Mouse (Mus musculus) cerebellum, adult 2 months (tissue): Measurements from ENCODE around the gene Coro1c. TPM values are rescaled to one million over a fixed set of nuclear protein-coding genes. Genes with fewer than 3 reads are reported as not detected.

Experiments used
- DNase-seq, 2 experiments: peaks; one replicate each; pipeline ENCODE4 v3.0.0; 2021
- H3K27ac ChIP-seq: fragments of 200-500 bp; 2 replicates; pipeline ENCODE4 v1.5.1; 2012; ENCODE audit warnings: low read length, control low read depth, inconsistent platforms; ENCODE audit not compliant: insufficient read depth
- H3K27me3 ChIP-seq: fragments of 200-500 bp; 2 replicates; pipeline ENCODE4 v1.6.1; 2012; ENCODE audit warnings: inconsistent platforms, mild to moderate bottlenecking, low read length, moderate library complexity; ENCODE audit not compliant: control insufficient read depth, insufficient read depth
- H3K4me1 ChIP-seq: fragments of 200-500 bp; 2 replicates; pipeline ENCODE4 v1.6.1; 2011; ENCODE audit warnings: low read length; ENCODE audit not compliant: control insufficient read depth, insufficient read depth
- H3K4me3 ChIP-seq: fragments of 200-500 bp; replicated peaks from 2 replicates; pipeline ENCODE3; 2011; ENCODE audit warnings: mild to moderate bottlenecking, low read depth, low read length, control low read depth; ENCODE audit not compliant: insufficient read depth
- CTCF ChIP-seq: fragments of 200-500 bp; IDR thresholded peaks from 2 replicates; pipeline ENCODE4 v1.5.1; 2011; ENCODE audit warnings: low read depth, mild to moderate bottlenecking, control low read depth, low read length, moderate library complexity, borderline replicate concordance; ENCODE audit not compliant: insufficient read depth
- POLR2A ChIP-seq: fragments of 200-500 bp; IDR thresholded peaks from 2 replicates; pipeline ENCODE4 v1.6.1; 2011; ENCODE audit warnings: low read length, control low read depth, borderline replicate concordance; ENCODE audit not compliant: insufficient read depth
- WGBS: fragments of 180-500 bp; shearing (Covaris S2); methylation state at CpG from one replicate; pipeline ENCODE4 v1.1.7; 2018; 5-methylcytosine and 5-hydroxymethylcytosine counted together
- polyA plus RNA-seq: library from polyadenylated mRNA; depleted of rRNA; stranded (reverse); fragments of >200 nt; gene quantifications from 2 replicates; pipeline ENCODE4 v1.2.3, GENCODE M21; 2012

Gene Coro1c
- polyA plus RNA-seq, 1 experiment, result 90.2 TPM

DNA sequence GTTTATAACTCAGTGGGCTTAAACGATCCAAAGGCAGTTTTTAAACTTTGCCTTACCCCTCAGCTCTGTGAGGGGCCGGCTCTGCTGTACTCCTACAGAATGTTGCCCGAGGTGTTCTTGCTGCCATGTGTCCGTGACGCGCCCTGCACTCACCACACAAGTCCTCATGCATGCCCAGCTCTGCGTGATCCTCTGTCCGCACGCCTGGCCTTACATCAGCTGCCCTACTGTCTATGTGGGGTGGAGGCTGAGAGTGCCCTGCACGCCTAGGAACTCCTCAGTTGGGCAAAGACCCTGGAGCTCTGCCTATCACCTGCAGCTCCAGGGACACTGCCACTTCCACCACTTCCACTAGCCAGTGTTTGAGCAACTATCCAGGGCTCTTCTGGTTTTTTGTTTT lies 50.0 kb downstream of the Coro1c start:
- H3K27me3 ChIP-seq, result no peaks in the 10 kb centered on the region
- H3K27ac ChIP-seq, result no peak overlapping the region
- no peak overlapping the region for H3K4me3 ChIP-seq
- peaks cover 26% of the 10 kb centered on the region for H3K4me1 ChIP-seq
- 69% methylated on average over 10 of the region's 10 CpGs for WGBS
- no peak for TF ChIP-seq POLR2A
- no peak for TF ChIP-seq CTCF
- no peak for DNase-seq

- TF ChIP-seq POLR2A (no peak), CTCF (no peak)
- Histone ChIP-seq H3K4me1 (peaks cover 18% of the 10 kb centered on the region), H3K4me3 (no peak overlapping the region), H3K27me3 (no peaks in the 10 kb centered on the region), H3K27ac (no peak overlapping the region)
- DNase-seq, result no peak
- 52% methylated on average over 8 of the region's 8 CpGs for WGBS
Observed at GRCm38 (mm10) chr5:113857631-113858030, 50.9 kb downstream of the Coro1c start.

DNA sequence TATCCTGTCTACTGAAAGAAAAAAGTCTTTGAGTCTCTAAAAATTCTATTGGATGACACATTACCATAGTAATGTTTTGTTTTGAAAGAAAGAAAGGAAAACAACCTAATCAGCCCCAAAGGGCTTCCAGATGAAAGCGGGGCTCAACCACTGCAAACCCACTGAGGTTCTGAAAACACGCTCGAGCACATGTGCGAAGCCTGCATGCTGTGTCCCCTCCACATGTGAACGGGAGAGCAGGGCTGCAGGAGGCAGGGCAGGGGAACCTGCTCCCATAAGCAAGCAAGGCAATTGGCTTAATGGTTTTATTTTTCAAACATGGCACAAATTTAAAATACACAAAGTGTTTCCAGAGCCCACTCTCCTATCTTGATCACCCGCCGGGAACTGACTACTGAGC lies 51.9 kb downstream of the Coro1c start:
- Histone ChIP-seq H3K4me1 (peaks cover 12% of the 10 kb centered on the region), H3K4me3 (no peak overlapping the region), H3K27me3 (no peaks in the 10 kb centered on the region), H3K27ac (no peak overlapping the region)
- no peak for TF ChIP-seq POLR2A
- TF ChIP-seq CTCF, result no peak
- WGBS, result 90% methylated on average over 7 of the region's 7 CpGs
- DNase-seq, result no peak

DNA sequence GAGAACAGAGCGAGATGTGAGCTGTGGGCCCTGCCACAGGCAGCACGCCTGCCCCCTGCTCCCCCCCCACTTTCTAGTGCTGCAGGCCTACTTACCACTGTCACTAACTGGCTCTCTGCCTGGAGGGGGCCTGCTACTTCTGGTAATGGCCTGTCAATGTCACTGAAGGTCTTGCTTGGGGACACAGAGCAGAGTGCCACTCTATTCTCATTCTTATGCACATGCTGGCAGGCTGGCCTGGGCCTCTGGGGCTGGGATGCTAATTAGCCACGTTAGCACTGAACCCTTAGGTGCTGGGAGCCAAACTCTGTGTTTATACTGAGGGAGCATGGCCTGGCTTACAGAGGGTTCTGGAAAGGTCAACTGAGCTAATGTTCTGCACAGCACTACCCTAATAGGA lies 52.9 kb downstream of the Coro1c start:
- Histone ChIP-seq H3K4me3 (no peak overlapping the region), H3K27ac (peak overlapping the region; percentile 0; the same call in 1 of the 2 replicates), H3K27me3 (no peaks in the 10 kb centered on the region), H3K4me1 (peaks cover 9% of the 10 kb centered on the region)
- no peak for DNase-seq
- no peak for TF ChIP-seq CTCF
- TF ChIP-seq POLR2A, result no peak
- WGBS, result 57% methylated on average over 3 of the region's 3 CpGs

DNA sequence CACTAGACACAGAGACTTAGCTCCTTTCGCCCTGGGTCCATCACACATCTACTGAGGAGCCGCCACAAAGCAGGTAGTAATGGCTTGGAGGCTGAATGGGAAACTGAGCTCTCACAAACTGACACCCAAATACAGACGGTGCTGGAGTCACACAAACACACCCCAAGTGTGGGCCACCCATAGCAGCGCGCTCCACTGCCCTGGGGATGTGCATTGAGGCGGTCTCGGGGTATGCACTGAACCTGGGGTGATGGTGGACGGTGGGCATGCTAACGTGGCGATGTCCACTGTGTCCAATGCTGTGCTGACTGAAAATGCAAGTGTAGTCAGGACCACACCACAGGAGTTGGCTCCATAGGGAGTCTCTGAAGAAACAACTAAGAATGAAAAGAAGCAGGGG lies 53.4 kb downstream of the Coro1c start:
- H3K27me3 ChIP-seq, result no peaks in the 10 kb centered on the region
- TF ChIP-seq POLR2A, result no peak
- TF ChIP-seq CTCF, result no peak
- DNase-seq, result no peak
- H3K4me1 ChIP-seq, result peaks cover 9% of the 10 kb centered on the region
- 88% methylated on average over 10 of the region's 10 CpGs for WGBS
- no peak overlapping the region for H3K4me3 ChIP-seq
- no peak overlapping the region for H3K27ac ChIP-seq

GRCm38 (mm10) chr5:113854494-113854893 lies 54.1 kb downstream of the Coro1c start:
- TF ChIP-seq POLR2A, result no peak
- TF ChIP-seq CTCF, result peak; percentile 99
- Histone ChIP-seq H3K27me3 (no peaks in the 10 kb centered on the region), H3K4me1 (peaks cover 9% of the 10 kb centered on the region), H3K4me3 (no peak overlapping the region), H3K27ac (no peak overlapping the region)
- DNase-seq, result peak; percentile 82 to 91
- WGBS, result 24% methylated on average over 14 of the region's 14 CpGs

DNA sequence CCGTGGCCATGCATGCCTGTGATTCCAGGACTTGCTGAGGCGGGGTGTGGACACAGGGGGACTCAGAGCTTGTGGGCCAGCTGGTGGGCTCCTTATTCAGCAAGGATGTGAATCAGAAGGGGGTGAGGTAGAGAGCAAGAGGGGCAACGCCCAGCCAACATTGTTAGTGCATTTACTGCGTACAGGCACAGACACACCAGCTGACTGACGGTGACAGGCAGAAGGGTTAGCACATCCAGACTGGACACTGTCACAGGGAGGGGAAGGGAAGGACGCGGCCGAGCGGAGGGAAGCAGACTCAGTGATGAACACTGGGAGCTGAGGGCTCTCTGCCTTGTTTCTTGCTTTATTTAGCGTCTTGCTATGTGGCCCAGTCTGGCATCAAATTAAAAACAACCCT lies 55.0 kb downstream of the Coro1c start:
- 85% methylated on average over 10 of the region's 10 CpGs for WGBS
- Histone ChIP-seq H3K27me3 (no peaks in the 10 kb centered on the region), H3K27ac (no peak overlapping the region), H3K4me3 (no peak overlapping the region), H3K4me1 (peaks cover 4% of the 10 kb centered on the region)
- DNase-seq, result no peak
- TF ChIP-seq CTCF (no peak), POLR2A (no peak)

- 93% methylated on average over 7 of the region's 7 CpGs for WGBS
- no peak for DNase-seq
- H3K27ac ChIP-seq, result no peak overlapping the region
- H3K4me3 ChIP-seq, result no peak overlapping the region
- H3K4me1 ChIP-seq, result peaks cover 3% of the 10 kb centered on the region; the same call in 1 of the 2 replicates
- no peak for TF ChIP-seq POLR2A
- TF ChIP-seq CTCF, result no peak
- H3K27me3 ChIP-seq, result no peaks in the 10 kb centered on the region
Observed at GRCm38 (mm10) chr5:113852463-113852862, 56.1 kb downstream of the Coro1c start.

DNA sequence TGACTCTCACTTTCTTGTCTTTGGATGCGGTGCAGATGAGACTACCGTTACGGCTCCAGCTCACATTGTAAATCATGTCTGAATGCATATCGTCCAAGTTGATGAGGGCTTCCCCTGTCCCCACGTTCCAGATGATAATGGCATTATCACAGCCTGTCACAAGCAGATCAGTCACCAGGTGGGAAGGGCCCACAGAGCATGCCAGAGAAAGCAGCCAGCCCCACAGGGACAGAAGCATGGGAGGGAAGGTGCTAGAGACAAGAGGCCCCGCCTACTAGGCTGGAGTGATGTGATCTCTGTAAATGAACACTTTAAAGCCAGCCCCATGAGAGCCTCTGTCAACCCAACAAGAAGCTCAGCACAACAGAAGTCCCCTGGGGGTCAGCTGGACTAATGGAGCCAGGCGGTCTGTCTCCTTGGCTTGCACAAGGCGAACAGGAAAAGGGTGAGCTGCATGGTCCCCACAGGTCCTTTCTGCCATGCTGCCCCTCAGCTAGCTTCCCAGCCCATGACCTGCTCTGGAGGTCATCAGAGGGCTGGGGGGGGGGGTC lies 57.8 kb downstream of the Coro1c start:
- 88% methylated on average over 8 of the region's 8 CpGs for WGBS
- no peak for DNase-seq
- H3K4me1 ChIP-seq, result peaks cover 7% of the 10 kb centered on the region
- no peaks in the 10 kb centered on the region for H3K27me3 ChIP-seq
- no peak for TF ChIP-seq CTCF
- TF ChIP-seq POLR2A, result no peak
- H3K4me3 ChIP-seq, result no peak overlapping the region
- no peak overlapping the region for H3K27ac ChIP-seq
